Mouse (Mus musculus): ENCODE results near the gene Arhgap30.

- TF ChIP-seq CTCF (conservative IDR thresholded peaks at IDR 0.05 in 1 of 2, IDR thresholded peaks at IDR 0.05 in 1 of 2; ENCODE audit: low read depth in 2 of 2, low read length in 2 of 2) (no peak), MEF2A (IDR thresholded peaks at IDR 0.05; ENCODE audit: borderline replicate concordance, low read depth, low read length) (peak; percentile 67), EP300 (IDR thresholded peaks at IDR 0.05; ENCODE audit: low read length) (peak; percentile 88), MYC (IDR thresholded peaks at IDR 0.05; ENCODE audit: low read depth, low read length) (no peak), CHD2 (IDR thresholded peaks at IDR 0.05; ENCODE audit: low read length) (no peak), POLR2AphosphoS2 (IDR thresholded peaks at IDR 0.05; ENCODE audit: low read depth, low read length) (no peak), POLR2A (IDR thresholded peaks at IDR 0.05; ENCODE audit: low read depth, low read length) (no peak), ETS1 (conservative IDR thresholded peaks at IDR 0.05; ENCODE audit: low read depth, low read length) (no peak), E2F4 (IDR thresholded peaks at IDR 0.05; ENCODE audit: insufficient replicate concordance, low read depth, low read length) (no peak), JUN (IDR thresholded peaks at IDR 0.05; ENCODE audit: insufficient read depth, low read depth, low read length) (no peak), ZMIZ1 (IDR thresholded peaks at IDR 0.05; ENCODE audit: low read depth, low read length) (no peak)
Observed at GRCm38 (mm10) chr1:171451001-171451400, 62.2 kb downstream of the Arhgap30 start.

Data from CH12.LX (cell line).